Mouse (Mus musculus) cerebellum, adult 9-10 months (tissue): ENCODE measurements around the gene BC080695.
"Not testable (repeated sequence)": the region's sequence is repeated elsewhere in the genome, so short reads cannot be mapped to it uniquely, and the experiment has no call there.

ENCODE experiments used
- DNase-seq: peaks from one replicate; pipeline ENCODE4 v3.0.0; 2022

BC080695 gene

GRCm38 (mm10) chr4:143551400-143551799 is at the start of gene BC080695, which contains the start of gene Gm13057:
Gene BC080695 (plus strand): TSS chr4:143551700.
Gene Gm13057 (plus strand): TSS chr4:143551709.
- not testable (repeated sequence) for DNase-seq

GRCm38 (mm10) chr4:143511043-143511442 is 40.5 kb upstream of the BC080695 start, which contains the start of gene Gm13043:
Gene Gm13043 (plus strand): TSS chr4:143511343.
- DNase-seq, result no peak

DNA sequence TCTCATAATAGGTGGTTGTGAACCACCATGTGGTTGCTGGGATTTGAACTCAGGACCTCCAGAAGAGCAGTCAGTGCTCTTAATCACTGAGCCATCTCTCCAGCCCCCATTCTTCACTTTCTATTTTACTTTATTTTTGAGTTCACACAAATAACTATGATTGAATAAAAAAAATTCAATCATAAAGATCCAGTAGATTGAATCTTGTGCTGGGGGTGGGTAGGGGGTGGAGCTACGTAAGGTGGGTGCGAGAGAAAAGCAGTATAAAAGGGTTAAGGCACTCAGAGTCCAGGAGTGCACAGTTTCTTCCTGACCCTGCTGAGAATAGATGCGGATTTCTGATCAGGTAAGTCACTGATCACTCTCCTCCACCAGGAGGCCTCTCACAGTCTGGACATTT is 15.8 kb upstream of the BC080695 start, which contains the start of gene Gm13040:
Gene Gm13040, plus strand, starts transcription at position 301 of the 400 bp plus-strand sequence.
- not testable (repeated sequence) for DNase-seq

- not testable (repeated sequence) for DNase-seq
Observed at GRCm38 (mm10) chr4:143611927-143612326, 60.4 kb downstream of the BC080695 start.

DNA sequence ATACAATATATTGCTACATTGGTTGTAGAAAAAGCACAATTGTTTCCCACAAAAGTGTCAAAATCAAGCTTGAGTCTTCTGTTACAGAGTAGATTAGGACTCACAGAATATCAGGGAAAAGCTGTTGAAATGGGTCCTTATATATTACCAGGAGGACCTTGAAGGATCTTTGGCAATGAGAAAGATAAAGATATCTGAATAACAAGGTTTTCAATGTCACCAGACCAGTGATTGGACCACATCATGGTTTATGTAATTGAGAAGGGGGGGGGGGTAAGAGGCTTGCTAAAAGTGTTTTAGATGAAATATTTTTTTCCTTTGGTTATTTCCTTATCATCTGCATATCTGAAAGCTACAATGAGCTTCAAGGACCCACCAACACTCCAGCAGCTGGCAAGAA is 63.2 kb downstream of the BC080695 start, which contains the start of gene Gm13083:
Gene Gm13083, plus strand, starts transcription at position 301 of the 400 bp plus-strand sequence.
- DNase-seq, result not testable (repeated sequence)

GRCm38 (mm10) chr4:143618101-143618500 is 66.6 kb downstream of the BC080695 start:
- not testable (repeated sequence) for DNase-seq
